Mouse (Mus musculus): Measurements from ENCODE around the gene Strap. TPM values are rescaled to one million over a fixed set of nuclear protein-coding genes. Genes with fewer than 3 reads are reported as not detected.
A peak's percentile ranks its signal among the peaks of the same experiment; 100 is the strongest.

Strap gene
- total RNA-seq, 2 experiments from 2014 or later = 131 to 134 TPM

- no peak for DNase-seq (ENCODE audit: low spot score in 2 of 2)
Observed at GRCm38 (mm10) chr6:137772918-137773636, 38.2 kb downstream of the Strap start.

GRCm38 (mm10) chr6:137773637-137774028 lies 38.8 kb downstream of the Strap start:
- DNase-seq (ENCODE audit: low spot score in 2 of 2) = no peak

GRCm38 (mm10) chr6:137774166-137774565 lies 39.3 kb downstream of the Strap start:
- no peak for DNase-seq (ENCODE audit: low spot score in 2 of 2)

- no peak for DNase-seq (ENCODE audit: low spot score in 2 of 2)
Observed at GRCm38 (mm10) chr6:137775159-137775558, 40.3 kb downstream of the Strap start.

GRCm38 (mm10) chr6:137776981-137777380 lies 42.1 kb downstream of the Strap start:
- no peak for DNase-seq (ENCODE audit: low spot score in 2 of 2)

GRCm38 (mm10) chr6:137783899-137784637 lies 49.2 kb downstream of the Strap start:
- DNase-seq (ENCODE audit: low spot score in 2 of 2) = no peak

- no peak for DNase-seq (ENCODE audit: low spot score in 2 of 2)
Observed at GRCm38 (mm10) chr6:137788976-137789590, 54.2 kb downstream of the Strap start.

GRCm38 (mm10) chr6:137789658-137790057 lies 54.8 kb downstream of the Strap start:
- DNase-seq (ENCODE audit: low spot score in 2 of 2) = no peak

- no peak for DNase-seq (ENCODE audit: low spot score in 2 of 2)
Observed at GRCm38 (mm10) chr6:137795494-137795893, 60.6 kb downstream of the Strap start.

GRCm38 (mm10) chr6:137796596-137797567 lies 62.0 kb downstream of the Strap start:
- DNase-seq (ENCODE audit: low spot score in 2 of 2) = peak; percentile 27 to 63

- DNase-seq (ENCODE audit: low spot score in 2 of 2) = no peak
Observed at GRCm38 (mm10) chr6:137799253-137799652, 64.4 kb downstream of the Strap start.

Other genes with a start within 250 kb of the Strap start
- gene Eps8, start 80.2 kb upstream of the Strap start, total RNA-seq (2021) = 10 to 100 TPM; 52.1 to 59.3 TPM
- 10 to 100 TPM; 10.7 TPM for gene Dera, start 19.5 kb downstream of the Strap start, total RNA-seq (2021)

Measured in layer of hippocampus, postnatal 14 days (tissue).